Mouse (Mus musculus) activated CD4-positive, CD25-positive, alpha-beta regulatory T cell, adult 4 months (primary cell): Measurements from ENCODE around the gene Ceacam18. TPM values are rescaled to one million over a fixed set of nuclear protein-coding genes. Genes with fewer than 3 reads are reported as not detected.
"Not testable (repeated sequence)": the region's sequence is repeated elsewhere in the genome, so short reads cannot be mapped to it uniquely, and the experiment has no call there.

Source experiments
- ATAC-seq: one replicate; pipeline ENCODE4 v1.8.0; 2017
- polyA plus RNA-seq, 2 experiments: library from polyadenylated mRNA; unstranded; fragments of 100-300 nt; shearing (Covaris generic); gene quantifications; one replicate each; pipeline ENCODE4 v1.2.1; 2017

Ceacam18 gene
- polyA plus RNA-seq, result not detected

GRCm38 (mm10) chr7:43634500-43634899, at the start of gene Ceacam18:
Gene Ceacam18 (plus strand): TSS chr7:43634707.
- no peak for ATAC-seq

- no peak for ATAC-seq
Measured at GRCm38 (mm10) chr7:43584790-43585189, 49.7 kb upstream of the Ceacam18 start.

DNA sequence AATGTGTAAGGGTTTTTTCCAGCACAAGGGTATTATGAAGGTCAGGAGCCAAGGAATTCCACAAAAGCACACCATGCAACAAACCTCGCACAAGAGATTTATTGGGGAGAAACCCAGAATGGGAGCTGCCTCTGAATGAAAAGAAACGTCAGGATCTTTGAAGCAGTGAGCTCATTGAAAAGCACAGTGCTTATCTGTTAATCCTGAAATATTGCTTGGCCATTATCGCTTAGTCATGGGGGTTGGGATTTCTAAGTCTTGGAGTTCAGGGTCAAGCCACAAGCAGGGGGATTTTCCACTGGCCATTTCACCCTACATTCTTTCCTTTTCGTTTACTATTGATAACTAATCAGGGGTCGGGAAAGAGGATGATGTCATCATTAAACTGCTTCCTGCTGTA, 32.6 kb upstream of the Ceacam18 start:
- no peak for ATAC-seq

- ATAC-seq, result peak; percentile 75
Measured at GRCm38 (mm10) chr7:43606896-43607742, 27.4 kb upstream of the Ceacam18 start, which contains the start of gene Zfp819. Gene Zfp819 (plus strand): TSS chr7:43607169.

DNA sequence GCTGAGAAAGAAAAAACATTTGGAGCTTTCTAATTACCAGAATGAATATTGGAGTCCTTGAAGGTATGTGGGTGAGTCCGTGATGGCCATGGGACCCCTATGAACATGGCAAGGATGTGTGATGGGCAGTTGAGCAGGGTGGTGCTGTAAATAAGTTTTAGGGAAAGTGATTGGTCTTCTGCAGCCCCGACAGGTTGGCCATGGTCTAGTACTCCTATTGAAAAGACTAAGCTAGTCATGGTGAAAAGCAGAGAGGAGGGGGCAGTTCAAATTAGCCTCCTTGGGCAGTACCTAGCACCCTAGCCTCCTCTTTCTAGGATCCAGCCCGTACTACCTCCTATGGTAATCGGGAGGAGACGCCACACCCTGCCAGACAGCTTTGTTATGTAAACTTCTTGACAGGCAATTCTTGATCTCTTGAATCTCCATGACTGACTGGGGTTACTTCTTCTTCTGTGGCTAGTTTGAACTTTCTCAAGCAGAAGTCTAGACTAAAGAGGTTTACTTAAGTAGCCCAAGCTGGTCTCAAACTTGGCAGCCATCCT, 26.7 kb upstream of the Ceacam18 start:
- no peak for ATAC-seq

GRCm38 (mm10) chr7:43608316-43608824, 26.1 kb upstream of the Ceacam18 start:
- ATAC-seq, result no peak

- no peak for ATAC-seq
Measured at GRCm38 (mm10) chr7:43613816-43614551, 20.5 kb upstream of the Ceacam18 start.

- ATAC-seq, result no peak
Measured at GRCm38 (mm10) chr7:43622927-43623326, 11.6 kb upstream of the Ceacam18 start.

DNA sequence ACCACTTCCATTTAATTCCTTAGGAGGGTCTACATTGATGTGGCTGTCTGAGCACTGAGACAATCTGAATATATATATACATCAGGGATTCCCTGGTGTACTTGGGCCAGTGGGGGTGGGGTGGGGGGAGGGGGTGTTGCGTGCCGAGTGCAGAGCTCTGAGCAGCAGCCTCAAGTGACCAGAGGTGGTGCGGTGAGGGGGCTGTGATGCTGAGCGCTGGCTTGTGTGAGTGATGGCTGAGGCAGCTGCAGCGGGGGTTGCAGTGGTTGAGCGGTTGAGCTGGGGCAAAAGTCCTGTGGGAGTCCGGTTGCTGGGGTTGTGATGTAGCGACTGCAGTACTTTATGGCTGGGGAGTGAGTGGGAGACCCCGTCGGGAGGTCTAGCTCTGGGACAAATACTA, 10.7 kb upstream of the Ceacam18 start:
- ATAC-seq, result no peak

DNA sequence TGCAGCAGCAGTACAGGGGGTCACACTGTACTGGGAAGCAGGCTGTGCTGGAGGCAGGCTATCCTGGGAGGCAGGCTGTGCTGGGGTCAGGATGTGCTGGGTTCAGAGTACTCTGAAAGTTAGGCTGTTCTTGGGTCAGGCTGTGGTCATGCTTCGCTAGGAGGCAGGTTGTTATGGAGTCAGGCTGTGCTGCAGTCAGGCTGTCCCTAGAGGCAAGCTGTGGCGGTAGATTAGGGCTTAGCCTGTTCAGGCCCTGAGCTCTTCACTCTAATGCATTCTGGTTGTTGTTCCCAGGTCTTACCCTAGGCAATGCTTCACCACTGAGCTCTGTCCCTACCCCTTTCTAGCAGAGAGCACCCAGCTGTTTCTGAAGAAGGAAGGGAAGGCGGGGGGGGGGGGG, 9.4 kb upstream of the Ceacam18 start:
- no peak for ATAC-seq

GRCm38 (mm10) chr7:43625794-43626422, 8.6 kb upstream of the Ceacam18 start:
- ATAC-seq, result no peak

DNA sequence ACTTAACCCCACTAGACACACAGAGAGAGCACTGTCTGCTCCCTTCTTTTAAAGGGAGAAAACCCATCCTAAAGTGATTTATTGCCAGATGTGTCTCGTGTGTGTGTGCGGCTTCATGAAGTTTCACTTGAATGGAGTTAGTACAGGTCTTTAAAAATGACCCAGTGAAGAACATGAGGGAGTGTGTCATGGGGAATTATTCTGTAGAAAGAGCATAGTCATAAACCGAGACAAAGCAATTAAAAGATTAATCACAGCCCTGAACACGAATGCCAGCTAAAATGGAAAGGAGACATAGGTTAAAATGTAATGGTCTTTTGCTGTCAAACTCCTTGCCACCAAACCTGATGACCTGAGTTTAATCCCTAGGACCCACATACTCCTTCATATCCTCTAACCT, 567 bp upstream of the Ceacam18 start:
- no peak for ATAC-seq

GRCm38 (mm10) chr7:43636194-43636593, 1.7 kb downstream of the Ceacam18 start:
- no peak for ATAC-seq

DNA sequence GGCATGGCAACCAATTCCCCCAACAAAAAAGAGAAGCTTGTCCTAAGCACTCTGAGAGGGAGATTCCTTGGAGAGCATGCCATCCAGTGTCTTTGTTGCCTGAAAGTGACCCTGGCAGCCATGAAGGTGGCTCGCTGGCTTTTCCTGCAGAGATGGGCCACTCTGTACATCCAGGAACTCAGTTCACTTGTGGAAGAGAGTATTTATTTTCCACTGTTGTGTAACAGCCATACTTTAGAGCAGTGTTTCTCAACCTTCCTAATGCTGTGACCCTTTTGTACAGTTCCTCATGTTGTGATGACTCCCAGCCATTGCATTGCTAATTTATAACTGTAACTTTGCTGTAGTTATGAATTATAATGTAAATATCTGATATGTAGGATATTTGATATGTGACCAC, 2.6 kb downstream of the Ceacam18 start:
- ATAC-seq, result no peak

- no peak for ATAC-seq
Measured at GRCm38 (mm10) chr7:43642587-43642986, 8.1 kb downstream of the Ceacam18 start.

DNA sequence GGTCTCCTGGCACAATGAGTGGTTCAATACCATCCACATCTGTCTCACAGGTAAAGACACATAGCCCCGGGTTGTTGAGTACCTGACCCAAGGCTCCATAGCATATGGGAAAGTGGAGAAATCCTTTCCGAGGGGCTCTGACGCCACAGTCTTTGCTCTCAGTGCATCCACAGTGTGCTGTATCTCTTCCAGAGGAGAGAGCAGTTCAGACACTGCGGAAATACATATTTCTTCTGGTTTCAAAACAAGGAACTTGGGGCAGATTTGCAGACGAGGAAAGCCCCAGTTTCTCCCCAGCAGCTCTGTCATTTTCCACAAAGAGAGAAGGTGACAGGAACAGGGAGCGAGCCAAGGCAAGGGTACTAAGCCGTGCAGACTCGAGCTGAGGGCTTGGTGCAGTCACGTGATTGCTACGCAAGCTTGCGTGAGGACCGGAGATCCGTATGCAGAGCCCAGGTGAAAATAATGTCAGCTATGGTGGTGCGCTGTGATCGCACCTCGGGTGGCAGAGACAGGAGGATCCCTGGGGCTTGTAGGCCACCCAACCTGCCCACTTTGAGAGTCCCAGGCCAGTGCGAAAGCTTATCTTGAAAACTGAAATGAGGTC, 8.6 kb downstream of the Ceacam18 start:
- ATAC-seq, result no peak

DNA sequence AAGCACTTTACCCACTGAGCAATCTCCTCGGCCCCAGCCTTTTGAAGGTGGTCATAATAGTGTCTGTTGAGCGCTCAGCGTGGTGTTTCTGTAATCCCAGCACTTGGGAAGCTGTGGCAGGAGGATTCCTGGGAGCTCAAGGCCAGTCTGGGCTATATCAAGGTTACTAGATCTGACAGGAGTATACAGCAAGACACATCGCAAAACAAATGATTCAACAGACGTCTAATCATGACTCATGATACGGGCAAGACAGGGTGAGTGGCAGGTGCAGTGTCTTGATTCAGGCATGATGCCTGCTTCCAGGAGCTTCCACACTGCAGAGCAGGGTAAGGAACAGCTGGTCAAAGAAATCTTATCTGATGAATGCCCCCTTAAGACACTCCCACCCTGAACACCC, 18.2 kb downstream of the Ceacam18 start:
- ATAC-seq, result no peak

GRCm38 (mm10) chr7:43654519-43654918, 20.0 kb downstream of the Ceacam18 start:
- no peak for ATAC-seq

GRCm38 (mm10) chr7:43656232-43656631, 21.7 kb downstream of the Ceacam18 start:
- no peak for ATAC-seq

DNA sequence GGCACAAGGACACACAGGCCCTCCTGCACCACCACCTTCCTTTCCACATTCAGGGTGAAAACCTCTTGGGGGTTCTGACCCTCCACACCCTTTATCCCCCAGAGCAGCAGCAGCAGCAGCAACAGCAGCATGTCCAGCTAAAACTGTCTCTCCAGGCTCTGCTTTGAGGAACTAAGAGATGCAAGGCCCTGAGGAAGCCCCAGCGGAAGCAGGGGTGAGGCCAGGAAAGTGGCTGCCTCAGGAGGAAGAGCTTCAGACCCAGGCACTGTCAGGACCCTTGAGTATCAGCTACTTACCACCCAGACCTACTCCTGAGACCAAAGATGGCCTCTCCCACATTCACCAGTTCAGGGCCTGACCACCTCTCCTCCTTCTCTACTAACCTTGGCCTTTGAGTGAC, 25.5 kb downstream of the Ceacam18 start, which contains the start of gene Siglece:
Gene Siglece (minus strand): TSS at position 160 of the 400 bp plus-strand sequence.
- no peak for ATAC-seq

GRCm38 (mm10) chr7:43662804-43663203, 28.3 kb downstream of the Ceacam18 start:
- ATAC-seq, result no peak

GRCm38 (mm10) chr7:43667221-43667620, 32.7 kb downstream of the Ceacam18 start:
- not testable (repeated sequence) for ATAC-seq
